Mouse (Mus musculus) kidney, postnatal 25 days (tissue): ENCODE results near the gene Mcm10.

Source experiments
- DNase-seq, 2 experiments: peaks; one replicate each; pipeline ENCODE4 v3.0.0; 2021; ENCODE audit warnings: mixed read lengths in 2 of 2

Mcm10 gene

GRCm38 (mm10) chr2:5012491-5013324, at the start of gene Mcm10:
Mcm10 (minus strand) TSS chr2:5012791.
- DNase-seq = peak; percentile 95 to 96

GRCm38 (mm10) chr2:5061133-5061708, 48.6 kb upstream of the Mcm10 start:
- DNase-seq = no peak

- DNase-seq = no peak
These were observed 47.4 kb upstream of the Mcm10 start for GRCm38 (mm10) chr2:5059997-5060396.

GRCm38 (mm10) chr2:5058436-5058835, 45.8 kb upstream of the Mcm10 start:
- no peak for DNase-seq

- DNase-seq = no peak
These were observed 38.0 kb upstream of the Mcm10 start for GRCm38 (mm10) chr2:5050562-5050961.

- no peak for DNase-seq
These were observed 34.4 kb upstream of the Mcm10 start for GRCm38 (mm10) chr2:5047016-5047415.

- no peak for DNase-seq
These were observed 32.8 kb upstream of the Mcm10 start for GRCm38 (mm10) chr2:5045269-5045965.

GRCm38 (mm10) chr2:5044321-5044720, 31.7 kb upstream of the Mcm10 start:
- no peak for DNase-seq

- no peak for DNase-seq
These were observed 30.8 kb upstream of the Mcm10 start for GRCm38 (mm10) chr2:5043476-5043761.

- no peak for DNase-seq
These were observed 30.3 kb upstream of the Mcm10 start for GRCm38 (mm10) chr2:5042616-5043475.

GRCm38 (mm10) chr2:5041854-5042253, 29.3 kb upstream of the Mcm10 start:
- DNase-seq = no peak

- DNase-seq = no peak
These were observed 27.9 kb upstream of the Mcm10 start for GRCm38 (mm10) chr2:5040281-5041161.

- DNase-seq = no peak
These were observed 27.0 kb upstream of the Mcm10 start for GRCm38 (mm10) chr2:5039350-5040170.

GRCm38 (mm10) chr2:5038320-5038719, 25.7 kb upstream of the Mcm10 start:
- no peak for DNase-seq

GRCm38 (mm10) chr2:5037390-5037789, 24.8 kb upstream of the Mcm10 start:
- DNase-seq = no peak

- DNase-seq = no peak
These were observed 24.0 kb upstream of the Mcm10 start for GRCm38 (mm10) chr2:5036411-5037076.

GRCm38 (mm10) chr2:5035241-5035640, 22.6 kb upstream of the Mcm10 start:
- DNase-seq = no peak

GRCm38 (mm10) chr2:5034801-5035200, 22.2 kb upstream of the Mcm10 start:
- no peak for DNase-seq

- DNase-seq = no peak
These were observed 21.2 kb upstream of the Mcm10 start for GRCm38 (mm10) chr2:5033546-5034420.
